Mouse (Mus musculus) cortical plate, adult 2 months (tissue): ENCODE results near the gene Gm6358.

ENCODE experiments used
- CTCF ChIP-seq: fragments of 200-500 bp; IDR thresholded peaks from 2 replicates; pipeline ENCODE4 v1.5.1; 2011; ENCODE audit warnings: mild to moderate bottlenecking, control low read depth, low read length; ENCODE audit not compliant: insufficient read depth; ENCODE audit errors: extremely low read depth
- POLR2A ChIP-seq: fragments of 200-500 bp; IDR thresholded peaks from 2 replicates; pipeline ENCODE4 v1.6.1; 2011; ENCODE audit warnings: mild to moderate bottlenecking, low read length, control low read depth; ENCODE audit not compliant: insufficient read depth; ENCODE audit errors: extremely low read depth

- TF ChIP-seq CTCF (no peak), POLR2A (no peak)
These were observed 33.8 kb downstream of the Gm6358 start, which contains the start of gene 1110057P08Rik for GRCm38 (mm10) chr16:89174435-89174834.
